Mouse (Mus musculus) liver, embryonic 11.5 days (tissue): Measurements from ENCODE around the gene Mgll. TPM values are rescaled to one million over a fixed set of nuclear protein-coding genes. Genes with fewer than 3 reads are reported as not detected.

Experiments
- ATAC-seq: fragments of 200-750 bp; cut with Nextera tagmentation; replicated peaks from 2 replicates; pipeline ENCODE4 v1.8.0; 2017; ENCODE audit warnings: moderate number of reproducible peaks, mild to moderate bottlenecking, moderate TSS enrichment, moderate library complexity; ENCODE audit not compliant: low FRiP score
- DNase-seq: peaks from one replicate; pipeline ENCODE4 v3.0.0-alpha.2; 2017; ENCODE audit warnings: low spot score
- H3K27ac ChIP-seq: fragments of 300-500 bp; sonication (generic); 2 replicates; pipeline ENCODE4 v1.5.1; 2014; ENCODE audit warnings: mild to moderate bottlenecking, low read depth, low read length, control low read depth
- H3K27me3 ChIP-seq: fragments of 300-500 bp; sonication (generic); replicated peaks from 2 replicates; pipeline ENCODE4 v1.6.1; 2014; ENCODE audit warnings: low read length, mixed read lengths; ENCODE audit not compliant: control insufficient read depth, insufficient read depth
- H3K36me3 ChIP-seq: fragments of 300-500 bp; sonication (generic); 2 replicates; pipeline ENCODE4 v1.6.1; 2014; ENCODE audit warnings: mild to moderate bottlenecking, low read length, moderate library complexity, mixed read lengths; ENCODE audit not compliant: control insufficient read depth, insufficient read depth
- H3K4me1 ChIP-seq: fragments of 300-500 bp; sonication (generic); replicated peaks from 2 replicates; pipeline ENCODE4 v1.6.1; 2014; ENCODE audit warnings: low read length, mixed read lengths; ENCODE audit not compliant: control insufficient read depth, insufficient read depth
- H3K4me2 ChIP-seq: fragments of 300-500 bp; sonication (generic); 2 replicates; pipeline ENCODE4 v1.6.1; 2014; ENCODE audit warnings: mild to moderate bottlenecking, control low read depth, moderate library complexity
- H3K4me3 ChIP-seq: fragments of 300-500 bp; sonication (generic); 2 replicates; pipeline ENCODE4 v1.5.1; 2014; ENCODE audit warnings: low read depth, low read length, control low read depth
- H3K9ac ChIP-seq: fragments of 300-500 bp; sonication (generic); 2 replicates; pipeline ENCODE4 v1.6.1; 2014; ENCODE audit warnings: low read depth, low read length, control low read depth
- H3K9me3 ChIP-seq: fragments of 300-500 bp; sonication (generic); 2 replicates; pipeline ENCODE4 v1.6.1; 2016; ENCODE audit warnings: low read length, inconsistent platforms, mixed read lengths; ENCODE audit not compliant: control insufficient read depth
- WGBS: fragments of 180-500 bp; shearing (Covaris S2); extraction: QIAGEN DNeasy Blood & Tissue Kit; methylation state at CpG from one replicate; pipeline ENCODE4 v1.1.7; 2014; 5-methylcytosine and 5-hydroxymethylcytosine counted together
- polyA plus RNA-seq: library from polyadenylated mRNA; unstranded; fragments of >200 nt; fragmentation: Nextera tagmentation; extraction: Ambion mirVana; gene quantifications from 2 replicates; pipeline ENCODE4 v1.2.1, GENCODE M21; 2014

Mgll gene
- polyA plus RNA-seq, 1 experiment from 2014 or later: 22.2 TPM

- Histone ChIP-seq H3K27ac (peak overlapping the region; percentile 44), H3K36me3 (no peaks in the 10 kb centered on the region), H3K4me1 (peaks cover 30% of the 10 kb centered on the region), H3K4me3 (no peak overlapping the region), H3K9me3 (no peaks in the 10 kb centered on the region), H3K4me2 (peak overlapping the region; percentile 4), H3K9ac (peak overlapping the region; percentile 42), H3K27me3 (no peaks in the 10 kb centered on the region)
- DNase-seq (no peak), ATAC-seq (peak; percentile 83)
- 46% methylated on average over 4 of the region's 4 CpGs for WGBS
Measured at GRCm38 (mm10) chr6:88803957-88804695, 79.9 kb downstream of the Mgll start.

DNA sequence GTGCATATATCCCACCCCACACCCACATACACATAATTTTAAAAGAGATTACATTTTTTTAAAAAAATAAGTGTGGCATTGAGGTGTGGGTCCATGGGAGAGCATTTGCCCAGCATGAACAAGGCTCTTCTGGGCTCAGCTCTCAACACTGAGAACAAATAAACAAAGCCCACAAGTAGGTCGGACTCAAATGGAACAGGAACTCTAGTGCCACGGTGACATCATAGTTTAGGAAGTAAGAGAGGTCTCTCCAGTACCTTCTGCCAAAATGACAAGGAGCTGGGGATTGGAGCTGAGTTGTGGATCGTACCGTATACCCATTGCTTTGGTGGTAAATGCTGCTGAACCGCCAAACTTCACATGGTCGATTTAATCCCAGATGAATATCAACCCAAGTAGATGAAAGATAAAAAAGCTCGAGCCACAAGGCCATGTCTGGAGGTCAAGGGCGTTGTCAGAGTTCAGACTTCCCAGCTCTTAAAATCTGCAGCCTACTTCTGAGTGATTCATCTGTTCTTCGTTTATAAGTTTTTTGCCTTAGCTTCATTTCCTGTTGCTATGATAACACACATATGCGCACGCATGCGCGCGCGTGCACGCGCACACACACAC, 80.9 kb downstream of the Mgll start:
- H3K4me2 ChIP-seq: no peak overlapping the region
- WGBS: 86% methylated on average over 17 of the region's 17 CpGs
- no peak for ATAC-seq

DNA sequence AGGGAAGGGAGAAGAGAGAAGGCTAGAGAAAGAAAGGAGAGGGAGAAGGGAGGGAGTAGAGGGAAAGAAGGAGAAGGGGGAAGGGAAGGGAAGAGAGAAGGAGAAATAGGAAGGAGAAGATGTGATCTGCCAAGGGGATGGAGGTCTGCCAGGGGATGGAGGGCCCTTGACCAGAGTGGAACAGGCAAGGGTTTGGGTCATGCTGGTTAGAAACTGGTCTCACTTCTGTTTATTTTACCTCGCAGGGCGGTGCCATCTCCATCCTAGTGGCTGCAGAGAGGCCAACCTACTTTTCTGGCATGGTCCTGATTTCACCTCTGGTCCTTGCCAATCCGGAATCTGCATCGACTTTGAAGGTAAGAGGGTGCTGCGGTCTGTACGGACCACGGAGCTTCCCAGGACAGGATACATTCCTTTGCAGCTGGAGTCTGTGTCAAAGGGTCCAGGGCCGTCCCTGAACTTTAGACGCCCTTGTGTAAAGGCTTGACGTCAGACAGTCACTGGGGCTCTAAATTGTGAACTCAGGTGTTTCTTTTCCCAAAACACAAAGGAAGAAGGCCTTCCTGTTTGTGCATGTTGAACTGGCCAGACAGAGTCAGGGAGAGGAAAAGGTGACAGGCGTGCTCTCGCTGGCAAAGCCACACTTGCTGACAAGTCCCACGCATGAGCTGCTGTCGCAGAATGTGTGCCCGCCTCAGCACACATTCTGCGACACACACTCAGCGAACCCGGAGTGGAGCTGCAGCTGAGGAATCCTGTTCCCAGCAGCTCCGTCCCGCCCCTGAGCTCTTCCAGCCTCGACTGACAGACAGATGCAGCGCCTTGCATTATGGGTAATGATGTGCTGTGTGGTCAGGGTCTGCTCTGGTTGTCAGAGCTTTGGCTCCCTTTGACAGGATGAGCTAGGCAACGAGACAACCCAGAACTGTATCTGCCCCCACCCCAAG, 85.2 kb downstream of the Mgll start:
- Histone ChIP-seq H3K9ac (no peak overlapping the region), H3K27ac (no peak overlapping the region)
- no peak; the same call in 1 of the 2 replicates for ATAC-seq

More for the DNA sequence above, 80.9 kb downstream of the Mgll start:
- Histone ChIP-seq H3K4me3 (no peak overlapping the region), H3K36me3 (no peaks in the 10 kb centered on the region), H3K9me3 (no peaks in the 10 kb centered on the region), H3K9ac (no peak overlapping the region), H3K27me3 (no peaks in the 10 kb centered on the region), H3K27ac (no peak overlapping the region), H3K4me1 (peaks cover 30% of the 10 kb centered on the region)
- no peak for DNase-seq

DNA sequence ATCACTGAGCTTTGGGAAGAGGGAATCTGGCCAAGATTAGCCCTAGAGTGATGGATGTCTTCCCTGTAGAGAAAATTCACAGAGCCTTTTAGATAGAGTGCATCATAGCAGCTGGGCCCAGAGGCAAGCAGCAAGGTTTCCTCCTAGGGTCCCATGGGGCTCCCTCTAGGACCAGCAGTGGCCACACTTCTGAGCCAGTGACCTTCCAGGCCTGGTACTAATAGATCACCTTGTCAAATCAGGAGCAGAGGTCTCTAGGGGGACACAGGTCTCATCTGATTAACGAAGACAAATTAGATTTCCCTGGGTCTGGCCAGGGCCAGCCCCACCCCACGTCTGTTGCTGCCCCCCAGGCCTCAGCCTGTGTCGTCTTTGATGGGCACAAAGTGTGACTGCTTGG, 86.1 kb downstream of the Mgll start:
- Histone ChIP-seq H3K27me3 (no peaks in the 10 kb centered on the region), H3K27ac (no peak overlapping the region), H3K9me3 (no peaks in the 10 kb centered on the region), H3K36me3 (no peaks in the 10 kb centered on the region), H3K4me2 (no peak overlapping the region), H3K4me3 (no peak overlapping the region), H3K4me1 (0 out of 2 replicates have a peak, but pooled peaks cover 5% of the 10 kb centered on the region), H3K9ac (no peak overlapping the region)
- 54% methylated on average over 3 of the region's 3 CpGs for WGBS
- no peak for ATAC-seq
- DNase-seq: no peak

More for the DNA sequence above, 85.2 kb downstream of the Mgll start:
- Histone ChIP-seq H3K27me3 (no peaks in the 10 kb centered on the region), H3K4me2 (no peak overlapping the region), H3K4me3 (no peak overlapping the region), H3K4me1 (0 out of 2 replicates have a peak, but pooled peaks cover 6% of the 10 kb centered on the region), H3K36me3 (no peaks in the 10 kb centered on the region), H3K9me3 (no peaks in the 10 kb centered on the region)
- WGBS: 69% methylated on average over 23 of the region's 23 CpGs
- no peak for DNase-seq

- H3K27me3 ChIP-seq: no peaks in the 10 kb centered on the region
- H3K27ac ChIP-seq: no peak overlapping the region
- ATAC-seq: no peak
- H3K4me2 ChIP-seq: no peak overlapping the region
- no peaks in the 10 kb centered on the region for H3K36me3 ChIP-seq
- H3K9ac ChIP-seq: no peak overlapping the region
- no peak for DNase-seq
- no peak overlapping the region for H3K4me3 ChIP-seq
- 30% methylated on average over 7 of the region's 7 CpGs for WGBS
- H3K4me1 ChIP-seq: 0 out of 2 replicates have a peak, but pooled peaks cover 5% of the 10 kb centered on the region
- no peaks in the 10 kb centered on the region for H3K9me3 ChIP-seq
Measured at GRCm38 (mm10) chr6:88811396-88811795, 87.2 kb downstream of the Mgll start.

GRCm38 (mm10) chr6:88811880-88812400, 87.7 kb downstream of the Mgll start:
- H3K27ac ChIP-seq: no peak overlapping the region
- DNase-seq: no peak
- 0 out of 2 replicates have a peak, but pooled peaks cover 5% of the 10 kb centered on the region for H3K4me1 ChIP-seq
- no peak overlapping the region for H3K4me2 ChIP-seq
- no peak; the same call in 1 of the 2 replicates for ATAC-seq
- H3K27me3 ChIP-seq: no peaks in the 10 kb centered on the region
- no peak overlapping the region for H3K9ac ChIP-seq
- H3K9me3 ChIP-seq: no peaks in the 10 kb centered on the region
- no peak overlapping the region for H3K4me3 ChIP-seq
- no peaks in the 10 kb centered on the region for H3K36me3 ChIP-seq
- 41% methylated on average over 7 of the region's 7 CpGs for WGBS

GRCm38 (mm10) chr6:88812886-88813285, 88.7 kb downstream of the Mgll start:
- DNase-seq (no peak), ATAC-seq (0 out of 2 replicates have a peak, but pooled peaks have one; percentile 19)
- no peak overlapping the region for H3K27ac ChIP-seq
- no peaks in the 10 kb centered on the region for H3K27me3 ChIP-seq
- H3K9ac ChIP-seq: no peak overlapping the region
- WGBS: 58% methylated on average over 3 of the region's 3 CpGs
- no peaks in the 10 kb centered on the region for H3K36me3 ChIP-seq
- no peaks in the 10 kb centered on the region for H3K9me3 ChIP-seq
- no peak overlapping the region for H3K4me3 ChIP-seq
- 0 out of 2 replicates have a peak, but pooled peaks cover under 1% of the 10 kb centered on the region for H3K4me1 ChIP-seq
- H3K4me2 ChIP-seq: no peak overlapping the region

DNA sequence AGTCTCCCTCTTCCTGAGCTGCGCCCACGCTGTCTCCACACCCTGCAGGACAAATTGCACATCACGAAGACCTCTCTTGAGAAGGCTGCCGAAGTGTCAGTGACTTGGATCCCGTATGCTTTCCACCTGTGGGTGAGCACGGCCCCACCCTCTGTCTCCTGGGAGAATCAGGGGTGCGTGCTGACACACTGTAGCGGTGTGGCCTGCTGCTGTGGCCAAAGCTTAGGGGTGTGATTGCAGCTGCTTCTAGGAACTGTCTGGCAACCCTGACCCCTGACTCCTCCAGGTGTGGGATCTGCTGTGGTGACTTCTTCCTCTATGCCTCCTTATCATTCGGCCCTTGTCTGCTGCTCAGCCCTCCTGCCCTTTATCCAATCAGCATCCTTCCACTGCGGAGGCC, 89.6 kb downstream of the Mgll start:
- Histone ChIP-seq H3K27me3 (no peaks in the 10 kb centered on the region), H3K9me3 (no peaks in the 10 kb centered on the region), H3K36me3 (no peaks in the 10 kb centered on the region), H3K4me2 (no peak overlapping the region), H3K9ac (no peak overlapping the region), H3K27ac (no peak overlapping the region), H3K4me3 (no peak overlapping the region), H3K4me1 (no peaks in the 10 kb centered on the region)
- WGBS: 72% methylated on average over 10 of the region's 10 CpGs
- DNase-seq (no peak), ATAC-seq (no peak)
